Mouse (Mus musculus) gastrocnemius, postnatal 4 days (tissue): ENCODE results near the gene Tspan1. TPM values are rescaled to one million over a fixed set of nuclear protein-coding genes. Genes with fewer than 3 reads are reported as not detected.
A peak's percentile ranks its signal among the peaks of the same experiment; 100 is the strongest.

Source experiments
- DNase-seq, 2 experiments: peaks; one replicate each; pipeline ENCODE4 v3.0.0; 2021 to 2022; ENCODE audit warnings: low spot score in 2 of 2, mixed read lengths in 2 of 2
- total RNA-seq, 2 experiments: library from RNA; stranded (reverse); gene quantifications; 2 replicates each; pipeline ENCODE4 v1.2.3; 2021

The Tspan1 gene
- total RNA-seq, 2 experiments from 2014 or later = not detected

DNA sequence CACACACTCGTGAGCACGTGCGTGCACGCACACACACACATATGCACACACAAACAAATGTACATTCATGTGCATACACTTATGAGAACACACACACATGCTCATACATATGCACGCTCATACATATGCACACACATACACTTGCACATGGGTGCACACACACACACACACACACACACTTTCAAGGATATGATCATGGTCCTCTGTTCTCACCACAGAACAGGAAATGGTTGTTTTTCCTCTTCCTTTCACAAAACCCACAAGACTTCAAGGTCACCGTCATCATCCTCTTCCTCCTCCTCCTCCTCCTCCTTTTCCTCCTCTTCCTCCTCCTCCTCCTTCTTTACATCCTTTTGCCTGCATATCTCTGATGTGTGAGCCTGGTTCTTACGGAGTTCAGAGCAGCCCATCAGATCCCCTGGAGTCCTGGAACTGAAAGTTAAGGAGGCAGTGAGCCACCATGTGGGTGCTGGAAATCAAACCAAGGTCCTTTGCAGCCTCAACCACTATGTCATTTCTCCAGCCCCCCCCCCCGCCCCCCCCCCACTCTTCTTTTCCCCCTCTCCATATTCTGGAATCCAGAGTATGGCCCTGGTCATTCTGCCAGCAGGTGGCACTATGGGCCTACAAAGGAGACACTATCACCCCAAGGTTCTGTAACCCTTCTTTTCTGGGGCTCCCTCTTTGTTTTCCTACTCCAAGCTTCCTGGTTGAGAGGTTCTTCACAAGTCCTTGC is 1.4 kb upstream of the Tspan1 start:
- DNase-seq = peak; percentile 39 to 71

DNA sequence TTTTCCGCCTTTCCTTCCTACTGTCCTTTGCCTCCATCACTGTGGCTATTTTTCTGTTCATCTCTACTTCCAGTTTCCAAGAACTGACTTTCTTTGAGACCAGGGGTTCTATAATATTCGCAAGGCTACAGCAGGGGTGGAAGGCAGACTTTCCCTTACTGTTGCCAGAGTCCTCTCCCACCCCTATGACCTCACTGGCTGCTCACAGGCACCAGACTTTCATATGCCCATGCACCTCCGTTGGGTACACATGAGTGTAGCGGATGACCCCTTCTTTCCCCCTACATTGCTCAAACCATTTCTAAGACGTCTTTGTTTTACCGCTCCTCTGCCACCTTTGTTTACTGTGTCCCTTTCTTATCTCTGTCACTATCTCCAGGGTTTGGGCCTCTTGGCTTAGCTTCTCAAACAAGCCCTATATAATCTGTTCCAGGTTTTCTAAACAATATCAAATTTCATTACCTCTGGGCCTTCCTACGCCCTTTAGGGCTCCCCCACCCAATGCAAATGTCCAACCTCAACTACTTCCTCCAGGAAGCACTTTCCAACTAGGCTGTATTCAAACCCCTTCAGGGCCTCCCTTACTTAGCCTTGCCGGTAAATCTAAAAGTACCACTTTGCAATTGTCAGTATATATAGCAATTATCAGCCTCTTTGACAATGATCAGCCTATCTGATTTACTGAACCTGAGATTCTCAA is 1.5 kb downstream of the Tspan1 start:
- DNase-seq = no peak

DNA sequence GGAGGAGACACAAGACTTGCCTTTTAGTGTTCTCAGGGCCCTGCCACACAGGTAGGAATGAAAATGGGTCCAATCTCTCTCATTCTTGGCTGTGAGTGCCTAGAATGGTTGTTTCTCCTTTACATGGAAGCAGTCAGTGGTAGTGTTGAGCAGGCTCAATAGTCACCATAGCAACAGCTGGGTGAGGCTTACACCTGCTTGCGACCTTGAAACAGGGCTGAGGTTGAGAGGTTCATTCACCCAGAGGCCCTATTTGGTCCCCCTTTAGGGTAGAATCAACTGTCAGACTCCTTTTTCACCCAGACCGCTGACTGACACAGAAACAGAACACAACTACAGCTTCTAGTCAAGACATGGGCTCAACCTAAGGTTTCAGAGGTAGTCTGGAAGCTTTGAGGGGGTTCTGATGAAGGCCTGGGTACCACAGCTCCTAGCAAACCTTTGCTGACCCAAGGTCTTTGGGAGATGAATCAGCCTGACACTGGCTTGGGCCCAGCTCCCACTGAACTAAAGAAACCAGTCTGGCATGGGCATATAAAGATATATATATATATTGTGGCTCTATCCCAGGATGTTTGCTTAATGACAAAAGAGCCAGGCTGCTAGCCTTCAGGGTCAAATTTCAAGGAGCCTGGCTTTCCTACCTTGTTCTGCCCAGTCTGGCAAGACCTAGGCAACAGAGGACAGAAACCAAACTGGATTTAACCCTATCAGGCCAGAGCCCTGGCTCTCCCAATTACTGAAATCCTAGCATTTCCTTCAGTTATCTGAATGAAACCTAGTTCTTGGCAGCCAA is 2.4 kb downstream of the Tspan1 start:
- DNase-seq = no peak

DNA sequence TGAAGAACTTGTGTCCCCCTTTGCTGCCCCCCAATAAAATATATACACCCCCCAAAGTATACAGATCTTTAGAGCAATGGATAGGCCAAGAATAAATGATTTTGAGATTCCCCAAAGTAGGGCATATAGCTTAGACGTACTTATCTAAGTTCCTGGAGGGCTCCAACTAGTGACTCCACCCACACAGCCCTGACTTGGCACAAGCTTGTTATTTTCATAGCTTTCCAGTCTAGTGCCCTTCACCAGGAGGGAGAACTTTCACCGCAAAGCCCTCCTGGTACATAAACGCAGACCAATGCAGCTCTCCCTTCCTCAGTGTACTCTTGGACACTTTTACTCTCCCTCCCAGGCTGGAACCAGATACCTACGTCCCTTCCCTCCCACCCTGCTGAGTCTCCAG is 5.3 kb downstream of the Tspan1 start:
- no peak for DNase-seq

DNA sequence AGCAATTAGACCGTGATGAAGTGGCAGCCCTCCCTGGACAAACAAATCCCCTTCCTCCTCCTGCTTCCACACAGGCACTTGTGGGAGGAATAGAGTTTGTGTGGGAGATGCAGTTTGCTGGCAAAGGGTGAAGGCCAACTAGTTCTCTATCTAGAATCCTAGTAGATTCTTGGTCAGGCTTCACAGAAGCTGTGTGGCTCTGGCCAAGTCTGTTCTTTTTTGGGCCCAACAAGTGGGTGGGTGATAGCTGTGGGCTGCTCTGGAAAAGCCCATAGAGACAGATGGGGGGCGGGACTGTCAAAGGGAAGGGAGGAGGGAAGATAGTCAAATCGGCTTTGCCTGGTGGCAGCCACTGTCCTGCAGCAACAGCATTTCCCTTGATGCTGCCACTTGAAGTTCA is 6.6 kb downstream of the Tspan1 start:
- DNase-seq = no peak

DNA sequence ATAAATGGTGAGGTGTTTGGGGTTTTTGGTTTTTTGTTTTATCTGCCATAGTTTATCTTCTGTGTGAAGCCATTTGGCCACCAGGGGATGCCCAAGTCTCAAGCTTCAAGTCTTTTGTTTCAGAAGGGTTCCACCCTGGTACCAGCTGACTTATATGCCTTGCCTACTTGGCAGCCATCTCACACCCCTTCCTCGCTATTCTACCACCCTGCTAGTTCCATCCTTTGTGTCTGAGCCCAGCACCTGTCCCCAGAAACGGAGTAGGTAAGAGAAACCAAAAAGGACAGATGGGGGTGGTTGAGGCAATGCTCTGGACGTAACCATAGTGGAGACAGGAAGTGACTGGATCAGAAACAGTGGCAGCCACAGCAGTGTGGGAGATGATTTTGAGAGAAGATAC is 7.5 kb downstream of the Tspan1 start:
- no peak for DNase-seq

DNA sequence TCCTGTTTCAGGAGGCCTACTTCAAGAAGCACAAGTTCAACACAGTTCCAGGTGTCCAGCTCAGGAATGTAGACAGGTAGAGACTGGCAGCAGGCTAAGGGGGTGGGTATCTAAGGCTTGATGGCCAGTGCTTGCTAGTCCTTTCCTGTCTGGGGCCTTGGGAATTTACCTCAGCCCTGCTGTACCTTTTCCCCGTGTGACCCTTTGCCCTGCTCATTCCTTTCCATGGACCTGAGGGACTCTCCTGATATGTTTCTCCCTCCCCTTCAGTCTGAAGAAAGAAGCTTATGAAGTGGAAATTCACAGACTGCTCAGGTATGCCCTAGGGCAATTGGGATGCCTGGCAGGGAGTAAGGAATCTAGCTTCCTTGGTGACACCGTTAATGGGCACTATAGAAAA is 9.5 kb downstream of the Tspan1 start:
- DNase-seq = no peak

DNA sequence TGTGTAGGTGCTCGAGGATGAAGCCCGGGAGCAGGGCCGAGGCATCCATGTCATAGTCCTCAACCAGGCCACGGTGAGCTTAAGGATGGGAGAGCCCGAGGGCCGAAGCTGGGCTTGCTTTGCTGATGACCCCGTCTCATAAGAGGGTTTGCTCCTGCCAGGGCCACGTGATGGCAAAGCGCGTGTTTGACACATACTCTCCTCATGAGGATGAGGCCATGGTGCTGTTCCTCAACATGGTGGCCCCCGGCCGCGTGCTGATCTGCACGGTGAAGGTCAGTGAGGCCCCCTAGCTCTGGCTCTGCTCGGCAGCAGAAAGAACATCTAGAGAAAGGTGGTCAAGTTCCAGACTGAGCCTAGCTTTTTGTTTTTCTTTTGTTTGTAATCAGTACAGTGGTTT is 14.7 kb downstream of the Tspan1 start:
- DNase-seq = no peak

DNA sequence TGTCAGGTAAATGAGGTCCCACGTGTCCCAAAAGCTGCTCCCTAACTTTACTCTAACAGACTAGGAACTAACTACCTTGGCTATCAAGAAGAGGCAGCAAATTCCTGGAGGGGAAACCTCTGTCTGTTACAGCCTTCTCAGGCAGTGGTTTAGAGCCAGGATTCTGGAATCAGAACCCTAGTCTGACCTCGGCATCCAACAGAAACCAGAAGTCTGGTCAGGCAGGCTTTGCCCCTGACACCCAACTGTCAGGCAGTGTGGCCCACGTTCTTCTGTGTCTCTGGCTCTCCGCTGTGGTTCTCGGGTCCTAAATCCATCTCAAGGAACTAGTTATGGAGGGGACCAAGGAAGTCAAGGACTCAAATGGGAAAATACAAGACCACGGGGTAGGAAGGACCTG is 16.2 kb downstream of the Tspan1 start, which contains the start of gene Lurap1:
Gene Lurap1 (minus strand): TSS at position 101 of the 400 bp plus-strand sequence.
- no peak for DNase-seq

DNA sequence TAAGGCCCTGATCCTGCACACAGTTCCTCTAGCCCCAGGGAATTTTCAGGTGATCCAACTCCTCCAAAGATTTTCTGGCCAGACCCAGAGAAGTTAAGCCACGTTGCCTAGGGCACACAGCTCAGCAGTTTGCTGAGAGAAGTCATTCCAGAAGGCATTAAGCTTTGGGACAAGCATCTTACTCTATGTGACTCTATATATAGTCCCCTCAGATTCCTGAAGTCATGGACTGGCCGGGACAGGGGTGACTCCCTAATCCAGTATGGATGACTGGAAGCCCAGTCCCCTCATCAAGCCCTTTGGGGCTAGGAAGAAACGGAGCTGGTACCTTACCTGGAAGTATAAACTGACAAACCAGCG is 16.6 kb downstream of the Tspan1 start:
- no peak for DNase-seq

DNA sequence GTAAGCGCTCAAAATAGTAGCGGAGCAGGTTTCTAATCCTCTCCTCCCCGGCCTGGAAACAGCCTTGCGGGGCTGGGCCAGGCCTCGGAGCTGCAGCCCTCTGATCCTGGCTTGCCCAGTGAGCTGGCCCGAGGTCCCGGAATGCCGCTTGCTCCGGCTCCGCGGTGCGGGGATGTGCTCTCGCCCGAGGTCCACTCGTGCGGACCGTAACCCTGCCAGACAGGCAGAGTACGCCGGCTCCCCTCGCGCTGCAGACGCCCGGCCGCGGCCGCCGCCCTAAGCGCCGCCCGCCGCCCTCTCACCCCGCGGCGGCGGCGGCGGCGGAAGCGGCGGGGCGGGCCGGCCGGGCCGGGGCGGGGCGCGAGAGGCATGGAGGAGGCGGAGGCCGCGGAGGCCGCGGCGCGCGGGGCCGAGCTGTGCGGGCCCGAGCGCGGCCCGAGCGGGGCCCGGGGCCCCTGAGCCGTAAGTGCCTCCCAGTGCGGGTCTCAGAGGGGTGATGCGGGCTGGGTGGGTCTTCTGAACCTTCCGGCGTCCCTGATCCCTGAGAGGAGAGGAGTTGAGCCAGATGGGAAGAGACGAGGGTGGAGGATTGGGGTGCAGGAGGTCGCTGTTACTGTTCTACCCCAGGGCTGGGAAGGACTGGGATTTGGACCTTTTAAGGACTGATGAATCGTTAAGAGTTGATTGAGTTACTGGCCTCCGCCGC is 17.1 kb downstream of the Tspan1 start:
- DNase-seq = peak; percentile 53 to 76

DNA sequence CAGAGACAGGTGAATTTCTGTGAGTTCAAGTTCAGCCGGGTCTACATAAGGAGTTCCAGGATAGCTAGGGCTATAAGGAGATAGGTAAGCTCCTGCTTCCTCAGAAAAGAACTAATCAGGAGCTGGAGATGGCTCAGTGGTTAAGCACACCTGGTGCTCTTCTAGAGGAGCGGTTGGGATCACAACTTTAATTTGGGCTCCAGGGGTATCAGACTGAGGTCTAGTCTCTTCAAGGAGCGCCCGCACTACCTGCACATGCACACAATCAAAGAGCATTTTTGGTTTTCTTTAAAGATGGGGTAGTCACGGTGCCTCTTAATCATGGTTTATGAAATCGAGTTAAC is 17.6 kb downstream of the Tspan1 start:
- no peak for DNase-seq

DNA sequence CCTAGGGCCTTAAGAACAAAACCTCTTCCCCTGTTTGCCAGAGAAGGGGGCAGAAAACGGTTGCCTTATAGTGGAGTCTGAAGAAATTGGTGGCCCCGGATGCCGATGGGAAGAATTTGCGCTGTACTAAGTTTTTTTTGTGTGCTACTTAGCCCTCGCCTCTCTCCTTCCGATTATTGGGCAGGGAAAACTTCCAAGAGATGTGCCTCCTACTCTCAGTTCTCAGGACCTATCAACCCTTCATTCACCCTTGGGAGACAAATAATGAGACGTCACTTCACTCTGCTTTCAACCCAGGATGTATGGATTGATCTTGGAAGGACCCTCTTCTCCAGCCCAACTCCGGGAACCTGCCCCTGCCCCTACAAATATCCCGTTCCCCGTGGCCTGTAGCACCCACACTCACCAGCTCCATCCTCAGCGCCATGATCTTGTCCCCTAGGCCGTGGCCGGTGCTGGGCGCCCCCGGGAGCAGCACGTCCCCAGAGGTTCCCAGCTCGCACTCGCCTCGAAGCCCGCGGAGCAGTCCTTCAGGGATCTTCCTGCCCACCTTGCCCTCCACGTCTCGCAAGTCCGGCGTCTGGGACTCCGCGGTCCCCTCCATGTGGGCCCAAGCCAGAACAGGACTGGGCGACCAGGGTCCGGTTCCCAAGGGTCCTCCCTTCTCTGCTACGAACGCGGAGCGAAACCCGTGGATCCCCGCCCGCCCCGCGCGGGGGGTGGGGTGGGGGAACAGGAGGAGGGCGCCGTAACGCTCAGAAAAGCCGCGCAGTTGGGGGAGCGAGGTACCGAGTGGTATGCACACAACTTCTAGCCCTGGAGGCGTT is 23.3 kb downstream of the Tspan1 start:
- DNase-seq = peak; percentile 51 to 64

DNA sequence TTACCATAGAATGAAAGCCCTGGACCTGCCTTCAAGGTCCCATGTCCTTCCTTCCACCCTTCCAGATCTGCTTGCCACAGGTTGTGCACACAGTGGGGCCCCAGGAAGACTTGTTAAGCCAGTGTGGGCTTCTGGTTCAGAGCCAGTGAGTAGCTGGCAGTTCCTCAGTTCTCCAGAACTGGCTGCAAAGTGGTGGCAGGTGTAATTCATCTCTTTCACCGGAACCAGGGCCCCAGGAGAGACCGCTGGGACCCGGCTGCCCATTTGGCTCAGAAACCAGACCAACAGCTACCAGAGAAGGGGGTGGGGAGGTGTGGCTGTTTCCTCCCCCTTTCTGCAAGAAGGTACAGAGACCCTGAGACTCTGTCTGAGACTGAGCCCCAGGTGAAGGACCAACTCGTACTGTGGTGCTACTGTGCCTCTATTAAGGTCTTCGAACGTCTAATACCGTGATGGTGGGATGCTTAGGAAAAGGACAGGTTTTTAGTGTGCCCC is 24.0 kb downstream of the Tspan1 start:
- no peak for DNase-seq

DNA sequence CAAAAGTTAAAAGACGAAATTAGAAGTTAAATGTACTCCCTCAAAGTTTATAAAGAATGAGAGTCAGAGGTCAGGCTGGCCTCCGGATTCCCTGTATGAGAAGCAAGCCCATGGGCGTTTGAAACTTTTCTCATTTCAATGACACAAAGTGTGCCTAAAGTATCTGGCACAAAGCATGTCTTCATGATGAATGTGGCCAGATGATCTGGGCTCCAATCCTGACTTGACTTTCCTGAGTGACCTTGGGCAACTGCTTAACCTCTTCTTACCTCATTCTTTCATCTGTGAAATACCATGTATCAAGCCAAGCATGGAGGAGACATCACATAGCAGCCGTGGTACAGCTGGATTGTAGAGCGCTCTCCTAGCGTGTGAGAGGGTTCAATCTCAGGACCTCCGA is 25.1 kb downstream of the Tspan1 start:
- no peak for DNase-seq

DNA sequence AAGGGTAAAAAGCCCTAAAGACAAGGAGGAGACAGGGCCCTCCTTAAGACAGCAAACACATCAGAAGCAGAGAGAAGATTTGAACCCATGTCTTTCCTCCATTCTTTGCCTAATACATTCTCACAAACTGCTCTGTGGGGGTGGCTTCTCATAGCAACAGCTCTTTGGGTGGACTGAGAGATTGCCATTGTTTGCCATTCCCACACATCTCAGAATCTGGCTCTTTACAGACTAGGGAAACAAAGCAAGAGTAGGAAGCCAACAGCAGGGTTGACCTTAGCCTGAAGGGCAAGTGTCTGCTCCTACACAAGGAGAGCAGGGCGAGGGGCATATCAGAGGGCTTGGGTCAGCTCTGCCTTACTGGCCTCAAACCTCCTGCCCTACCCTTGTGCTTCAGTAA is 25.7 kb downstream of the Tspan1 start:
- DNase-seq = no peak

DNA sequence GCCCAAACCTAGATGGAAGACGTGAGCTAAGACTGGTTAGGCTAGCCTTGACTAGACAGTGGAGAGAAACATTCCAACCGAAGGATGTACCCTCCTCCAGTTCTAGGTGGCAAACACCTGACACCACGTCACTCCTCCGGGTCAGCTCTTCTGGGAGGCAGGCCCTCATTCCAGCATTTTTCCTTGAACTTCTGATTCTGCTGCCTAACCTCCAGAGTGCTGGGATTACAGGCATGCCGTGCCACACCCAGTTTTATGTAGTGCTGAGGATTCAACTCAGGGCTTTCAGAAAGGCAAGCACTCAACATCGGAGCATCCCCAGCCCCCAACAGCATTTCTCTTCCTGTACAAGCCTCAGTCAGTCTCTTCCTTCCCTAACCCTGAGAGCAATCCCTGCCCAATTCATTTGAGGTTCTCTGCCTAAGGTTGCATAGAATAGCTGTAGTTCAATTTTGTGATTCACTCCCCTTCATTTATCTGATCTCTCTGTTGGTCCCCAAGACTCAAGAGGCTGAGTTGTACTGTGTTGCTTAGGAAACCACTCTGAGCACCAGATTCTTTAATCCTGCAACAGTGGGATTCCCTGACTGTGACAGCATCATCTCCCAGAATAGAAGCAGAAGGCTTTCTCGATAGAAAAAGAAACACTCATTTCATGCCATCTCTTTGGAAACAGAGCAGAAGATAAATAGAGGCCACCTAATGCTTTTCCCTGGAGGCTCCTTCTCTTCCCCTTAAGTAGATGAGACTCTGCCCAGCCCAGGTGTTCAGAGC is 26.4 kb downstream of the Tspan1 start:
- no peak for DNase-seq

DNA sequence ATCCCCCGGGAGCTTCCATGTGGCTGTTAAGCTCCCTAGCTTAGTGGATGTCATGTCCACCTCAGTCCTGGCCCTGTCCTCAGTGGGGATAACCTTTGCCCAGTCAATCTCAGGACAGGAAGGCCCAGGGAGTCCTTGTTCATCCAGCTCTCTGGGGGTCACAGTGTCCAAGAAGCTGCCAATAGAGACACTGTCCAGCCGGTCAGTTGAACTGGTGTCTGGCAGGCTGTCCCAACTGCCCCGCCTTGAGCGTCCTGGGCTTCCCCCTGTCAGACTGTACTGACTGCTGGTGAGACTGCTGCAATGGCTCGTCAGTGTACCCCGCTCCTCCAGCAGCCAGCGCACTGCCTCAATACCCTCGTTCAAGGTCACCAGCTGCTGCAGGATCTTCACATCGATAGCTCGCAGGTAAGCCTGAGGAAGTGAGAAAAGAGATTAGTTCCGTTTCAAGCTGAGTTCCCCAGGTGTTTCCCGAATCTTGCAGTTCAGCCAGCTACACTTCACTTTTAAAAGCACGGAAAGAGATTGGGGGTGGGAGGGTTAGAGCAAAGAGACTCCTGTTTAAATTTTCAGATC is 29.9 kb downstream of the Tspan1 start:
- no peak for DNase-seq

DNA sequence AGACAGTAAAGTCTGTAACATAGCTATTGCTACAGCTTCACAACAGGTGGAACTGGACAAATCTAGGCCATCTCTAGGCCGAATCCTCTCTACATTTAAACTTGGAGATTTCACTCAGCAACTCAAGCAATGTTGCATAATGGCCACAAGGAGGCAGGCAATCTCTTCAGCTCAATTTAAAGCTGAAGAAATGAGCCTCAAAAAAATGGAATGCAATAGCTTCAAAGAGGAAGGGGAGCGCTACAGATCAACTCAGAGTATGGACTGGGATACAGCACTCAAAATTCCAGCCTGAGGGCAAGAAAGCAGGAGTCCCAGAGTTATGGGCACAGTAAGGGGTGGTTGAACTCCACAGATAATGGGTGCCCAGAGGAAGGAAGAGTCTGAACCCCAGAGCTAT is 32.4 kb downstream of the Tspan1 start:
- no peak for DNase-seq
